In genomic region chr17:14279966-14280300, GRCm38 (mm10) we compare ENCODE assay signal across 10 mouse cellular contexts. TPM values are rescaled to one million over a fixed set of nuclear protein-coding genes. Genes with fewer than 3 reads are reported as not detected.
DNase-seq lines count a peak whose midpoint lies in the region; ATAC-seq and TF ChIP-seq lines count a peak whose summit lies in the region.
"Had no signal": no experiment of that assay in that cellular context is flagged by ENCODE, and none has a peak within 500 bp of the region (broad histone marks: within the 10 kb centered on the region; RNA-seq: fewer than 3 reads in every experiment).

No protein-coding gene starts in this region.

- no peak for TF ChIP-seq CTCF in lung, adult 2 months (IDR thresholded peaks at IDR 0.05; ENCODE audit: insufficient read depth, low read length)

- DNase-seq in lung, adult 2 months, result no peak
- DNase-seq in lung, postnatal 4 days, result no peak
- DNase-seq in right cerebral cortex, adult 2 months (ENCODE audit: low spot score in 2 of 2), result no peak
- DNase-seq in adrenal gland, postnatal 36 days, result no peak
- DNase-seq: spleen, adult 18-20 months had no signal

- H3K36me3 ChIP-seq in forebrain, embryonic 13.5 days (ENCODE audit: poor library complexity, severe bottlenecking), result no peaks in the 10 kb centered on the region
- no peaks in the 10 kb centered on the region for H3K36me3 ChIP-seq in limb, embryonic 13.5 days
- no peaks in the 10 kb centered on the region for H3K36me3 ChIP-seq in neural tube, embryonic 15.5 days

- 3% methylated on average over 10 of the region's 10 CpGs for WGBS in lung, adult 2 months
- 2% methylated on average over 10 of the region's 10 CpGs for WGBS in forebrain, embryonic 13.5 days
- 1% methylated on average over 10 of the region's 10 CpGs for WGBS in limb, embryonic 13.5 days
- WGBS in neural tube, embryonic 15.5 days, result 0% methylated on average over 10 of the region's 10 CpGs

- no peak overlapping the region for H3K27ac ChIP-seq in forebrain, embryonic 13.5 days
- peak overlapping the region; percentile 28; the same call in 1 of the 2 replicates for H3K27ac ChIP-seq in limb, embryonic 13.5 days
- H3K27ac ChIP-seq in neural tube, embryonic 15.5 days (replicated peaks), result no peak overlapping the region

- H3K27me3 ChIP-seq in forebrain, embryonic 13.5 days, result peaks cover 69% of the 10 kb centered on the region
- peaks cover 90% of the 10 kb centered on the region for H3K27me3 ChIP-seq in limb, embryonic 13.5 days
- peaks cover 60% of the 10 kb centered on the region for H3K27me3 ChIP-seq in neural tube, embryonic 15.5 days (replicated peaks)

- no peaks in the 10 kb centered on the region for H3K4me1 ChIP-seq in lung, adult 2 months (ENCODE audit: control insufficient read depth, insufficient read depth, low read length)
- H3K4me1 ChIP-seq in forebrain, embryonic 13.5 days, result peaks cover 17% of the 10 kb centered on the region
- H3K4me1 ChIP-seq in limb, embryonic 13.5 days, result peaks cover 42% of the 10 kb centered on the region
- H3K4me1 ChIP-seq in neural tube, embryonic 15.5 days, result peaks cover 20% of the 10 kb centered on the region

- no peak for TF ChIP-seq POLR2A in lung, adult 2 months (IDR thresholded peaks at IDR 0.05; ENCODE audit: borderline replicate concordance, extremely low read depth, low read depth, low read length)

- no peak for ATAC-seq in forebrain, embryonic 13.5 days
- no peak for ATAC-seq in limb, embryonic 13.5 days (ENCODE audit: low FRiP score, low read depth)
- peak; percentile 54; the same call in 1 of the 2 replicates for ATAC-seq in neural tube, embryonic 15.5 days (ENCODE audit: low FRiP score)
- ATAC-seq in cerebellum, adult (ENCODE audit: insufficient number of reproducible peaks, low FRiP score, low TSS enrichment), result no peak
- ATAC-seq: Patski had no signal

- peak overlapping the region; percentile 75 for H3K4me2 ChIP-seq in forebrain, embryonic 13.5 days
- H3K4me2 ChIP-seq in limb, embryonic 13.5 days (replicated peaks), result peak overlapping the region; percentile 96
- peak overlapping the region; percentile 92 for H3K4me2 ChIP-seq in neural tube, embryonic 15.5 days

- no peak overlapping the region for H3K9ac ChIP-seq in forebrain, embryonic 13.5 days
- peak overlapping the region; percentile 76 for H3K9ac ChIP-seq in limb, embryonic 13.5 days
- H3K9ac ChIP-seq in neural tube, embryonic 15.5 days (replicated peaks), result no peak overlapping the region

- H3K9me3 ChIP-seq in forebrain, embryonic 13.5 days (replicated peaks), result no peaks in the 10 kb centered on the region
- no peaks in the 10 kb centered on the region for H3K9me3 ChIP-seq in limb, embryonic 13.5 days
- H3K9me3 ChIP-seq in neural tube, embryonic 15.5 days (replicated peaks), result no peaks in the 10 kb centered on the region

- H3K4me3 ChIP-seq in lung, adult 2 months (replicated peaks; ENCODE audit: extremely low read depth, low read depth, low read length), result peak overlapping the region; percentile 32
- H3K4me3 ChIP-seq in forebrain, embryonic 13.5 days, result peak overlapping the region; percentile 42
- peak overlapping the region; percentile 69 for H3K4me3 ChIP-seq in limb, embryonic 13.5 days
- peak overlapping the region; percentile 47 for H3K4me3 ChIP-seq in neural tube, embryonic 15.5 days (replicated peaks)

RNA-seq across cellular contexts. Expression of gene Smoc2, which starts 0.6 kb away (rescaled TPM):
- 21.9 and 24.1 TPM in 2 replicates for polyA plus RNA-seq in lung, adult 2 months (2012; rRNA removed)
- 0.66 and 1.1 TPM in 2 replicates for polyA plus RNA-seq in forebrain, embryonic 13.5 days (2015; fragmentation: Nextera tagmentation; extraction: Ambion mirVana)
- polyA plus RNA-seq in limb, embryonic 13.5 days (2015; fragmentation: Nextera tagmentation; extraction: Ambion mirVana), result 153 and 169 TPM in 2 replicates
- polyA plus RNA-seq in neural tube, embryonic 15.5 days (2015; fragmentation: Nextera tagmentation; extraction: Ambion mirVana), result 12.8 and 34.6 TPM in 2 replicates
- 10 to 100 TPM; 30.7 to 34.9 TPM for total RNA-seq in adrenal gland, postnatal 36 days (2021)
